Mouse (Mus musculus) left cerebral cortex, postnatal 25 days (tissue): ENCODE measurements at regions not wholly inside any gene's neighbourhood (a gene's known extent, or its start where the extent isn't known, plus 50 kb on each side); places are given as distances from the start of the nearest gene placed in this dataset.

Source experiments
- DNase-seq, 2 experiments: peaks; one replicate each; pipeline ENCODE4 v3.0.0; 2022; ENCODE audit warnings: low spot score in 2 of 2, mixed read lengths in 1 of 2
- intact Hi-C: fragments of 180-260 bp; cut with DNase I; formaldehyde crosslinking; loops from one replicate; pipeline ENCODE4 v1.15.1; 2025

GRCm38 (mm10) chr4:31753677-31754312 is 210.1 kb upstream of the Map3k7 start:
- no peak for DNase-seq
- intact Hi-C loops: no loop called here

- intact Hi-C loops: no loop called here
- DNase-seq: no peak
Measured at GRCm38 (mm10) chr4:31757126-31757525, 206.8 kb upstream of the Map3k7 start.

- DNase-seq: no peak
Measured at GRCm38 (mm10) chr4:31760116-31760515, 203.8 kb upstream of the Map3k7 start.

GRCm38 (mm10) chr4:31762199-31762598 is 201.7 kb upstream of the Map3k7 start:
- intact Hi-C loops: no loop called here
- no peak for DNase-seq

More at GRCm38 (mm10) chr4:31760116-31760515, 203.8 kb upstream of the Map3k7 start:
- intact Hi-C loops: no loop called here

GRCm38 (mm10) chr4:31768026-31768626 is 195.8 kb upstream of the Map3k7 start:
- intact Hi-C loops: no loop called here
- DNase-seq: no peak

GRCm38 (mm10) chr4:31769325-31769724 is 194.6 kb upstream of the Map3k7 start:
- intact Hi-C loops: no loop called here
- no peak for DNase-seq

GRCm38 (mm10) chr4:31786284-31786683 is 177.6 kb upstream of the Map3k7 start:
- intact Hi-C loops: no loop called here
- no peak for DNase-seq

- DNase-seq: no peak
- intact Hi-C loops: no loop called here
Measured at GRCm38 (mm10) chr4:31817574-31818240, 146.2 kb upstream of the Map3k7 start.

- DNase-seq: peak; percentile 20 to 45
- intact Hi-C loops: no loop called here
Measured at GRCm38 (mm10) chr4:31819521-31820259, 144.2 kb upstream of the Map3k7 start.

GRCm38 (mm10) chr4:31823574-31824348 is 140.1 kb upstream of the Map3k7 start:
- intact Hi-C loops: no loop called here
- DNase-seq: no peak

- DNase-seq: no peak
- intact Hi-C loops: no loop called here
Measured at GRCm38 (mm10) chr4:31824518-31825437, 139.1 kb upstream of the Map3k7 start.

GRCm38 (mm10) chr4:31825438-31825830 is 138.5 kb upstream of the Map3k7 start:
- DNase-seq: no peak
- intact Hi-C loops: no loop called here

- intact Hi-C loops: no loop called here
- DNase-seq: no peak
Measured at GRCm38 (mm10) chr4:31826661-31827060, 137.2 kb upstream of the Map3k7 start.

- intact Hi-C loops: no loop called here
Measured at GRCm38 (mm10) chr4:31827266-31827665, 136.6 kb upstream of the Map3k7 start.

GRCm38 (mm10) chr4:31830241-31830640 is 133.7 kb upstream of the Map3k7 start:
- DNase-seq: no peak
- intact Hi-C loops: no loop called here

More at GRCm38 (mm10) chr4:31827266-31827665, 136.6 kb upstream of the Map3k7 start:
- no peak for DNase-seq

GRCm38 (mm10) chr4:31831469-31831868 is 132.4 kb upstream of the Map3k7 start:
- intact Hi-C loops: no loop called here

GRCm38 (mm10) chr4:31833828-31834227 is 130.1 kb upstream of the Map3k7 start:
- intact Hi-C loops: no loop called here

More at GRCm38 (mm10) chr4:31831469-31831868, 132.4 kb upstream of the Map3k7 start:
- no peak for DNase-seq

GRCm38 (mm10) chr4:31835051-31835450 is 128.8 kb upstream of the Map3k7 start:
- intact Hi-C loops: no loop called here

More at GRCm38 (mm10) chr4:31833828-31834227, 130.1 kb upstream of the Map3k7 start:
- DNase-seq: no peak

More at GRCm38 (mm10) chr4:31835051-31835450, 128.8 kb upstream of the Map3k7 start:
- no peak for DNase-seq
